Mouse (Mus musculus) midbrain, embryonic 13.5 days (tissue): ENCODE data around the gene Olfr282. TPM values are rescaled to one million over a fixed set of nuclear protein-coding genes. Genes with fewer than 3 reads are reported as not detected.
"Not testable (repeated sequence)": the region's sequence is repeated elsewhere in the genome, so short reads cannot be mapped to it uniquely, and the experiment has no call there.

Source experiments
- ATAC-seq: fragments of 200-750 bp; cut with Nextera tagmentation; 2 replicates; pipeline ENCODE4 v1.8.0; 2017; ENCODE audit warnings: mild to moderate bottlenecking, moderate TSS enrichment, moderate library complexity
- H3K27ac ChIP-seq: fragments of 300-500 bp; sonication (generic); 2 replicates; pipeline ENCODE4 v1.5.1; 2015; ENCODE audit warnings: inconsistent platforms, mild to moderate bottlenecking, moderate library complexity
- H3K27me3 ChIP-seq: fragments of 300-500 bp; sonication (generic); 2 replicates; pipeline ENCODE4 v1.6.1; 2015; ENCODE audit warnings: mild to moderate bottlenecking, inconsistent platforms
- H3K36me3 ChIP-seq: fragments of 300-500 bp; sonication (generic); 2 replicates; pipeline ENCODE4 v1.6.1; 2015; ENCODE audit warnings: mild to moderate bottlenecking, inconsistent platforms
- H3K4me1 ChIP-seq: fragments of 300-500 bp; sonication (generic); replicated peaks from 2 replicates; pipeline ENCODE4 v1.6.1; 2015; ENCODE audit warnings: inconsistent platforms
- H3K4me2 ChIP-seq: fragments of 300-500 bp; sonication (generic); replicated peaks from 2 replicates; pipeline ENCODE4 v1.6.1; 2015; ENCODE audit warnings: moderate library complexity, mild to moderate bottlenecking, inconsistent platforms
- H3K4me3 ChIP-seq: fragments of 300-500 bp; sonication (generic); replicated peaks from 2 replicates; pipeline ENCODE4 v1.5.1; 2015; ENCODE audit warnings: mild to moderate bottlenecking, inconsistent platforms
- H3K9ac ChIP-seq: fragments of 300-500 bp; sonication (generic); replicated peaks from 2 replicates; pipeline ENCODE4 v1.6.1; 2015; ENCODE audit warnings: mild to moderate bottlenecking, inconsistent platforms
- H3K9me3 ChIP-seq: fragments of 300-500 bp; sonication (generic); 2 replicates; pipeline ENCODE4 v1.6.1; 2016; ENCODE audit warnings: mild to moderate bottlenecking, inconsistent platforms
- WGBS: fragments of 180-500 bp; shearing (Covaris S2); methylation state at CpG from one replicate; pipeline ENCODE4 v1.1.7; 2015; 5-methylcytosine and 5-hydroxymethylcytosine counted together
- polyA plus RNA-seq: library from polyadenylated mRNA; unstranded; fragments of >200 nt; fragmentation: Nextera tagmentation; extraction: Ambion mirVana; gene quantifications from 2 replicates; pipeline ENCODE4 v1.2.1, GENCODE M21; 2015

The Olfr282 gene
- polyA plus RNA-seq, 1 experiment from 2014 or later, result not detected

DNA sequence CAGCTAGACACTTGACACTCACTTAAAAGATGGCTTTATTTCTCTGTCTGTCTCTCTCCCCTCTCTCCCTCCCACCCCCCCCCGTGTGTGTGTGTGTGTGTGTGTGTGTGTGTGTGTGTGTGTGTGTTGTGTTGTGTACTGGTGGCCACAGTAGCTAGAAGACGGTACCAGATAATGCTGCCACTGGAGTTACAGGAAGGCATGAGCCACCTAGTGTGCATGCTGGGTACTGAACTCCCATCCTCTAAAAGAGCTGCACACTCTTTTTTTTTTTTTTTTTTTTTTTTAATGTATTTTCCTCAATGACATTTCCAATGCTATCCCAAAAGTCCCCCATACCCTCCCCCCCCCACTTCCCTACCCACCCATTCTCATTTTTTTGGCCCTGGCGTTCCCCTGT, 13.7 kb upstream of the Olfr282 start:
- H3K9ac ChIP-seq, H3K9me3 ChIP-seq, H3K4me2 ChIP-seq, H3K36me3 ChIP-seq, H3K27me3 ChIP-seq, ATAC-seq, H3K4me1 ChIP-seq, H3K4me3 ChIP-seq, H3K27ac ChIP-seq: not testable (repeated sequence)
- WGBS, result 100% methylated on average over 1 of the region's 3 CpGs

DNA sequence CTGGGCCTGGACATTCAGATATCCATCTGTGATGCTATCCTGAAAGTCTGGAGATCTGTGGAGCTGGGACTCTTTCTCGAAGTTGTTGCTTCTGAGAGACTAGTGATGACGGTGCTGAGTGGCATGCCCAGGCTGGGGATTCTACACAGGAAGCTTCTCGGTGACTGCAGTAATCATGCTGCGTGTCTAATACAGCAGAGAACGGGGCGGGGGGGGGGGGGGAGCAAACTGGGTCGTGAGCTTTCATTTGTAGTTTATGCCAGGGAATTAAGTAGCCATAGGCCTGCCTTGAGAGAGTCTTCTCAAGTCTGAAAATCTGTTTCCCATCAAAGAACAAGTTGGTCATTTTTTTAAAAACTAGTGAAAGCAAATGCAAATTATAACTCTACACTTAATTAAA, 12.9 kb upstream of the Olfr282 start:
- no peaks in the 10 kb centered on the region for H3K4me1 ChIP-seq
- no peak overlapping the region for H3K27ac ChIP-seq
- no peak for ATAC-seq
- H3K27me3 ChIP-seq, result no peaks in the 10 kb centered on the region
- no peak overlapping the region for H3K4me3 ChIP-seq
- no peak overlapping the region for H3K4me2 ChIP-seq
- H3K9ac ChIP-seq, result no peak overlapping the region
- H3K9me3 ChIP-seq, result no peaks in the 10 kb centered on the region
- WGBS, result 66% methylated on average over 7 of the region's 7 CpGs
- no peaks in the 10 kb centered on the region for H3K36me3 ChIP-seq

DNA sequence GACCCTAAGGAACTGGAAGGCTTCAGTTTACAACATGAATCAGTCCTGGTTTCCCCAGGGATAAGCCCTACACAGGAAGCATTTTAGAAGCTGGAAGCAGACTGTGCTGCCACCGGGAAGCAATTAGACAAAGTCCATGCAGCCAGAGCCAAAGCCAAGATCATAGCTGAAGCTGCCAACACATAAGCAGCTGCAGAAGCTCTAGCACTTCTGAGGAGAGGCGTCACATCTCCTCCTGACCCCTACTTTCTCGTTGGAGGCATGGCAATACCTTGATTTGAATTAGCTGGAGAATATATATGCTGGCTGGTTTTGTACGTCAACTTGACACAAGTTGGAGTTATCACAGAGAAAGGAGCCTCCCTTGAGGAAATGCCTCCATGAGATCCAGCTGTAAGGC, 10.1 kb upstream of the Olfr282 start:
- Histone ChIP-seq H3K9ac (no peak overlapping the region), H3K4me3 (no peak overlapping the region), H3K27ac (no peak overlapping the region), H3K4me2 (no peak overlapping the region), H3K36me3 (no peaks in the 10 kb centered on the region), H3K4me1 (peaks cover 14% of the 10 kb centered on the region), H3K27me3 (no peaks in the 10 kb centered on the region), H3K9me3 (no peaks in the 10 kb centered on the region)
- no peak for ATAC-seq
- WGBS, result 83% methylated on average over 4 of the region's 4 CpGs

DNA sequence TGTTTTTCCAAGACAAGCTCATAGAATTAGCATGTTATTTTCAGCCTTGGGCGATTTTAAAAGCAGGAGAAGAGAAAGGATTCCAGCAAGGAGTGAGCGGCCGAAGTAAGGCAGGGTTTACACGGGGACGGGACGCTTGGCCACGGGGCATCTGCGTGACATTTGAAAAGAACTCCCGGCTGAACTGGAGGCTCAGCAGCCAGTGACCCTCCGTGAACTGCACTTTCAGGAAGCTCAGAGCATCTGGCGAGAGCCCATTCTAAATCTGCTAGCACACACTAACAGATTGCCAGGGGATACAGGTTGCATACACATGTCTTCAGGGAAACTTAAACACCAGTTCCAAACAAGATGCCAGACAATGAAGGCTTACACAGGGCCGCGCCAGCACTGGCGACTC, 6.7 kb upstream of the Olfr282 start:
- no peak overlapping the region for H3K27ac ChIP-seq
- no peaks in the 10 kb centered on the region for H3K36me3 ChIP-seq
- no peaks in the 10 kb centered on the region for H3K9me3 ChIP-seq
- H3K9ac ChIP-seq, result no peak overlapping the region
- no peaks in the 10 kb centered on the region for H3K27me3 ChIP-seq
- no peak overlapping the region for H3K4me2 ChIP-seq
- no peak overlapping the region for H3K4me3 ChIP-seq
- ATAC-seq, result no peak
- 60% methylated on average over 14 of the region's 14 CpGs for WGBS
- H3K4me1 ChIP-seq, result peaks cover 14% of the 10 kb centered on the region

DNA sequence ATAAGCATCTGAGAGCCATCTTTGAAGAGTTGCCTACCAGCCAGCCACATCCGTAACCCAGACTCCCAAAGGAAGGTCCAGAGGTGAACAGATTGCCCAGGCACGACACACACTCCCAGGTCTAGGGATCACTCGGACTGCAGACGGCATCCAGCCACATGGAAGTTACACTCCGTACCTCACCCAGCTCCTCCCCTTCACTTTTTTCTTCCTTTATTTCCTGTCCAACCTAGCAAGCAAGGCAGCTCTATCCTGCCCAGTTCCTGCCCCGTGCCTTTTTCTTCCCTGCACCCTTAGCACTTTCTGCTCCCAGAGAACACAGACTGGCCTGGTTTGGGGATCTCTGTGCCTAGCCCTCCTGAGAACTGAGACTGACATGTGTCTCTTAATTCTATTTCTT, 6.3 kb upstream of the Olfr282 start:
- Histone ChIP-seq H3K9ac (no peak overlapping the region), H3K4me3 (no peak overlapping the region), H3K4me2 (no peak overlapping the region), H3K27ac (no peak overlapping the region), H3K9me3 (no peaks in the 10 kb centered on the region), H3K4me1 (peaks cover 14% of the 10 kb centered on the region), H3K27me3 (no peaks in the 10 kb centered on the region), H3K36me3 (no peaks in the 10 kb centered on the region)
- 65% methylated on average over 6 of the region's 6 CpGs for WGBS
- ATAC-seq, result no peak

DNA sequence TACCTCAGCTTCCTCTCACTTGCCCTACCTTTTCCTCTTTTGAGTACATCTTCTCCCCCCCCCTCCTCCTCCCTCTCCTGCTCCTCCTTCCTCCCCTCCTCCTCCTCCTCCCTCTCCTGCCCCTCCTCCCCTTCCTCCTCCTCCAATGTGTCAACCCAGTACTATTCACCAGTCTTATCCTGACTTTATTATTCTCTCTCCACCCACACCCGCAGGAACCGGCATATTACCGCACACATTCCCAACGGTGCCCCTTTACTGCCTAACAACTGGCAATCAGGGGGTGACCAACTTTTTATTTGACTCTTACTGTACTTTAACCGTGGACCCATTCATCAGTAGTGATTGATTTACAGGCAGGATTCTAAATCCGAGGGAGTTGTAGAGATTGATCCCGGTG, 5.8 kb upstream of the Olfr282 start:
- H3K4me3 ChIP-seq, result no peak overlapping the region
- no peak overlapping the region for H3K9ac ChIP-seq
- no peak for ATAC-seq
- no peaks in the 10 kb centered on the region for H3K36me3 ChIP-seq
- no peak overlapping the region for H3K27ac ChIP-seq
- no peaks in the 10 kb centered on the region for H3K9me3 ChIP-seq
- H3K4me2 ChIP-seq, result no peak overlapping the region
- H3K27me3 ChIP-seq, result no peaks in the 10 kb centered on the region
- peaks cover 14% of the 10 kb centered on the region for H3K4me1 ChIP-seq
- WGBS, result 90% methylated on average over 7 of the region's 7 CpGs

DNA sequence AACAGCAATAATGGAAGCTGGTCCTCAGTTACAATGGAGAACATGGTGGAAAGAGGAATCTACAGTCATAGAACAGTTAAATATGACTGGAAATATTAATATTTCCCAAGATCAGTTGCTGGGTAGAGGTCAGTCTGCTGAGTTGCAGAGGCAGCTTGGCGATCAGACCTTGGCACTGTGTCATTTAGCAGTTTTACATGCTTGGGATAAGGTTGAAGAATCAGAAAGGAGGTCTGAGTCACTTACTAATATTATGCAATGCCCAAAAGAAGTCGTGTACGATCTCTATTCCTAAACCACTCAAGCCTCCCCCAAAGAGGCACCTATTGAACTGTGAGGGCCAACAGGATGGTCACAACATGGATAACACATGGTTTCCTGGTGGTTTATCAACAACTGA, 13.5 kb downstream of the Olfr282 start:
- ATAC-seq, result no peak
- 89% methylated on average over 3 of the region's 3 CpGs for WGBS
- Histone ChIP-seq H3K36me3 (no peaks in the 10 kb centered on the region), H3K4me1 (no peaks in the 10 kb centered on the region), H3K9me3 (no peaks in the 10 kb centered on the region), H3K27ac (no peak overlapping the region), H3K9ac (no peak overlapping the region), H3K4me2 (no peak overlapping the region), H3K27me3 (no peaks in the 10 kb centered on the region), H3K4me3 (no peak overlapping the region)

DNA sequence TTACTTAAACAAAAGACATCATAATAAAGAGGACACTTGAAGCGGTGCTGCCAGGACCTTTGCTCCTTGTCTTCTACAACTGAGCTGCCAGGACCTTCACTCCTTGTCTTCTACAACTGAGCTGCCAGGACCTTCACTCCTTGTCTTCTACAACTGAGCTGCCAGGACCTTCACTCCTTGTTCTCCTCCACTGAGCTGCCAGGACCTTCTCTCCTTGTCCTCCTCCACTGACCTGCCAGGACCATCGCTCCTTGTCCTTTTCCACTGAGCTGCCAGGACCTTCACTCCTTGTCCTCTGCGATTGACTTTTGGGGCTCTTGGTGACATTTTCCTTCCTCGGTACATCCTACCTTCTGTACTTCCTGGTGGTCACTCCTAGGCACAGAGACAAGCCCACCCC, 17.5 kb downstream of the Olfr282 start:
- ATAC-seq, result no peak
- Histone ChIP-seq H3K27me3 (no peaks in the 10 kb centered on the region), H3K27ac (no peak overlapping the region), H3K4me1 (no peaks in the 10 kb centered on the region), H3K4me3 (no peak overlapping the region), H3K9ac (no peak overlapping the region), H3K36me3 (no peaks in the 10 kb centered on the region), H3K4me2 (no peak overlapping the region), H3K9me3 (no peaks in the 10 kb centered on the region)
- WGBS, result 62% methylated on average over 4 of the region's 4 CpGs

DNA sequence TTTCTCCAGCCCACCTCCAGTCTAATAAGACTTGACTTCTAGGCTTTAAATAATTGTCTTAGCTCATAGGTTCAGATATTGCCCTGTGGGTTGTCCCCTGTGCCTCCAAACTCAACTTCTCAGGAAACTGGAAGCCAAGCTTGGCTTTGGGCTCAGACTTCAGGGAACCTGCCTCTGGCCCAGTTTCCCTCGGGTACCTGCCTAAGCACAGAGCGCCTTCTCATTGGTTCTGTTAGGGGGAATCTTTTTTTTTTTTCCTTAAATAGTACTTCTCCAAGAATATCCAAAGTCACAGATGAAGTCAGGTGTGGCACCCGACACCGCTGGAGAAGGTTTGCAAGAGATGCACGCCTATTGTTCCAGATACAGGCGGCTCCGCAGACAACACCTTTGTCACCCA, 21.3 kb downstream of the Olfr282 start, which contains the start of gene Olfr281:
Olfr281 (plus strand) TSS at position 301 of the 400 bp plus-strand sequence.
- H3K9ac ChIP-seq, result no peak within 1 kb of the TSS
- 88% methylated on average over 7 of the region's 7 CpGs for WGBS
- no peaks in the 10 kb centered on the region for H3K36me3 ChIP-seq
- H3K4me1 ChIP-seq, result no peaks in the 10 kb centered on the region
- no peak within 1 kb of the TSS for H3K4me2 ChIP-seq
- no peaks in the 10 kb centered on the region for H3K27me3 ChIP-seq
- ATAC-seq, result no peak
- H3K9me3 ChIP-seq, result no peaks in the 10 kb centered on the region
- no peak within 1 kb of the TSS for H3K4me3 ChIP-seq
- no peak within 1 kb of the TSS for H3K27ac ChIP-seq

DNA sequence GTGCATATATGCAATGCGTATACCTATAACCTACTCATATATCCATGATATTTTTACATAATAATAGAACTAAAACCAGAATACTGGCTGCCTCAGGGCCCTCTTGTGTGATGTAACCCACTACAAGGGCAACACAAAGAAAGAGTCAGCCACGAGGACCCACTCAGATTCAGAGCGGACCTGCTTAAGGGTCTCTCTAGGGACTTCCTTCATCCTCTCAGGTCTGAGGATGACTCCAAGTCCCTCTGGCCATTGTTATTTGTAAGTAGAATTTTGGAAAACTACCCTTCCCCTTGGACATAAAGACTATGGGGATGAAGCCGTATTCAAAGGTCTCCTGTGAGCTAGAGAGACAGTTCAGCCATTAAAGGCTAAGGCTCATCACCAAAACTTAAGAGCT, 38.6 kb downstream of the Olfr282 start, which contains the start of gene OR5BS1P:
OR5BS1P (plus strand) TSS at position 301 of the 400 bp plus-strand sequence.
- no peak within 1 kb of the TSS for H3K4me3 ChIP-seq
- H3K36me3 ChIP-seq, result no peaks in the 10 kb centered on the region
- H3K27ac ChIP-seq, result no peak within 1 kb of the TSS
- 0 out of 2 replicates have a peak, but pooled peaks cover 2% of the 10 kb centered on the region for H3K9me3 ChIP-seq
- H3K9ac ChIP-seq, result no peak within 1 kb of the TSS
- H3K4me1 ChIP-seq, result no peaks in the 10 kb centered on the region
- H3K4me2 ChIP-seq, result no peak within 1 kb of the TSS
- no peaks in the 10 kb centered on the region for H3K27me3 ChIP-seq
- ATAC-seq, result no peak
- WGBS, result 88% methylated on average over 4 of the region's 4 CpGs

DNA sequence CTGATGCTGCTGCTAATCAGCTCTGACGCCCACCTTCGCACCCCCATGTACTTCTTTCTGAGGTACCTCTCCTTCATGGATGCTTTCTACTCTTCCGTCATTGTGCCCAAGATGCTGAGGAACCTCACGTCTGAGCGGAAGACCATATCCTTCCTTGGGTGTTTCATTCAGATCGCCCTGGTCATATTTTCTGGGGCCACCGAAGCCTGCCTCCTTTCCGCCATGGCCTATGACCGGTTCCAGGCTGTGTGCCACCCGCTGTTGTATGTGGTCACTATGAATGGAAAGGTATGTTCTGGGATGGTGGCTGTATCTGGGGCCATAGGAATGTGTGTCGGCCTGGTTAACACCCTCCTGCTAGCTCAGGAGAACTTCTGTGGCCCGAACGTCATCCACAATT, 40.5 kb downstream of the Olfr282 start:
- Histone ChIP-seq H3K4me3 (no peak overlapping the region), H3K4me1 (no peaks in the 10 kb centered on the region), H3K36me3 (no peaks in the 10 kb centered on the region), H3K27ac (no peak overlapping the region), H3K9me3 (0 out of 2 replicates have a peak, but pooled peaks cover 2% of the 10 kb centered on the region), H3K27me3 (no peaks in the 10 kb centered on the region), H3K4me2 (no peak overlapping the region), H3K9ac (no peak overlapping the region)
- no peak for ATAC-seq
- WGBS, result 92% methylated on average over 13 of the region's 13 CpGs

DNA sequence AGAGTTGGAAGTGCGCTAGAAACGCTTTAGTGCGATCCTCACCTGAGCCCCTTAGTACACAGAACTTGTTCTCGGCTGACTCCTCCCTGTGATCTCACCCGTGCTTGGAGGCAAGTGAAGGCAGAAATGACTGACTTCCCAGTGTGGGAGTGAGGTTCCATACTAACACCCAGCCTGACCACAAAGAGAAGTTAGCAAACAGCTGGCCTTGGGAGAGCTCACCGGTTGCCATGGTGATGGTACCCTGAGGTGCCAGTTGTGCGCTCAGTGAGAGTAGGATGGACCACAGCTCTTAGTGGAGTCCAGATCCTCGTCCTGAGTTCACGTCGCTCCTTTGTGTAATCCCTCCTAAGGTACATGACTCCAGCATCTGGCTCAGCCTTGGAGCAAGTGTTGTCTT, 43.9 kb downstream of the Olfr282 start:
- H3K27me3 ChIP-seq, result no peaks in the 10 kb centered on the region
- H3K4me2 ChIP-seq, result no peak overlapping the region
- 77% methylated on average over 10 of the region's 10 CpGs for WGBS
- no peak overlapping the region for H3K9ac ChIP-seq
- no peak overlapping the region for H3K4me3 ChIP-seq
- H3K27ac ChIP-seq, result no peak overlapping the region
- no peaks in the 10 kb centered on the region for H3K9me3 ChIP-seq
- no peaks in the 10 kb centered on the region for H3K36me3 ChIP-seq
- H3K4me1 ChIP-seq, result no peaks in the 10 kb centered on the region
- no peak for ATAC-seq

DNA sequence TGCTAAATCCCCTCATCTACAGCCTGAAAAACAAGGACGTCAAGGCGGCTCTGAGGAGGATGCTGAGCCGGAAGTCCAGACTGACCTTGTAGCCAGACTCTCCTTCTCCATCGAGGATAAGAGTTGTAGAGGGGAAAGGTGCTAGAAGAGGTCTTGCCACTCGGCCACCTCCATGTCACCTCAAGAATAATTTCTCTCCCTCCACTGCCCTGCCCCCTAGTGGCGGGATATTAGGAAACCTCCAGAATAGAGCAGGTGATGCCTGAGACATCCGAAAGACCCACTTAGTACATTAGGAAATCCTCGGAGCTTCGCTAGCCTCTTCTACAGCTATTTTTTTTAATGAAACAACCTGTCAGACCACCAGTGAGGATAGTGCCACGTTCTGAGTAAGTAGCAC, 44.4 kb downstream of the Olfr282 start:
- Histone ChIP-seq H3K4me3 (no peak overlapping the region), H3K27me3 (no peaks in the 10 kb centered on the region), H3K4me1 (no peaks in the 10 kb centered on the region), H3K27ac (no peak overlapping the region), H3K36me3 (no peaks in the 10 kb centered on the region), H3K9ac (no peak overlapping the region), H3K4me2 (no peak overlapping the region), H3K9me3 (no peaks in the 10 kb centered on the region)
- ATAC-seq, result no peak
- WGBS, result 53% methylated on average over 10 of the region's 10 CpGs
